9 mouse cellular contexts compared by ENCODE assay signal in the genomic region with DNA sequence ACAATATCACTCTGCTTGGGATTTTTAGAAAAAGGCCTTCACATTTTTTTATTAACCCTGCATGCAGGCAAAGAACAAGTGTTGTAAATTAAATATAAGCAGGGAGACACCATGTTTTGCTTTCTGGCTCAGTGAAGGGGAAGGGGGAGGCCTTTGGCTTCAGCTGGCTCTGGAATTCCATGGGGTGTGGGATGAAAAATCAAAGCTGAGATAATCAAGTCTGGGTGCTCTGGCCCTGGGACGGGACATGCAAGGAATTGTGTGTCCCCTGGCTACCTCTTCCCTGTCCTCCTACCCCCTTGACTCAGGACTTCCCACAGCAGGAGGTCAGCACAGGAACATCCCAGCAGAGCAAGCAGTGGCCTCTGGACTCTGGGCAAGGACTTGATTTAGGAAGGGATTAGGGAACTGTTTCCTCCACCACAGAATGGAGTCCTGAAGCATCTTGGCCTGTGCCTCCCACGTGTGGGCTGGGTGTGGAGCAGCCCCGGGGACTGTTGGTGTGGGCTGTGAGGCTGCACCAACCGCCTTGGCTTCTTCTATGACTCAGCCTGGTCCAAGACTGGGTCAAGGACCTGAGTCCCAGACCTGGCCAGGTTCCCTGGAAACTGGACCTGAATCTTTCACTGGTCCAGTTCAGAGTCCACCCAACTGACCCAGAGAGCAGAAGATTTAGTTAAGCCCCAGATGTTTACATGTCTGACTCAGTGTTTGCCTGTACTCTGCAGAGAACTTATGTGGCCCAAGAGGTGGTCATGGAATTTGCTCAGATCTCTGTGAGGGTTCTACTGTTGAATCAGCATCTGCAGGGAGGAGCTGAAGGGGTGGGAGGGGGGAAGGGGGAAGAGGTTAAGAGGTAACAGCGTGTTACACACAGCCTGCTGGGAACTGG.
DNase-seq lines count a peak whose midpoint lies in the region; ATAC-seq and TF ChIP-seq lines count a peak whose summit lies in the region.
"Had no signal": no experiment of that assay in that cellular context is flagged by ENCODE, and none has a peak within 500 bp of the region (broad histone marks: within the 10 kb centered on the region; RNA-seq: fewer than 3 reads in every experiment).

No protein-coding gene starts in this region.

- intact Hi-C loops in heart, postnatal 36 days (cut with DNase I), result no loop called here

- H3K9me3 ChIP-seq in heart, embryonic 13.5 days, result peaks cover 3% of the 10 kb centered on the region; the same call in 1 of the 2 replicates
- H3K9me3 ChIP-seq in midbrain, postnatal 0 days (ENCODE audit: low read length), result no peaks in the 10 kb centered on the region

- no peak for TF ChIP-seq CTCF in midbrain, postnatal 0 days (IDR thresholded peaks at IDR 0.05)

- H3K4me1 ChIP-seq in heart, embryonic 13.5 days, result peaks cover 16% of the 10 kb centered on the region
- H3K4me1 ChIP-seq in midbrain, postnatal 0 days (ENCODE audit: insufficient read depth, low read length), result 0 out of 2 replicates have a peak, but pooled peaks cover 6% of the 10 kb centered on the region

- H3K36me3 ChIP-seq in heart, embryonic 13.5 days, result no peaks in the 10 kb centered on the region
- no peaks in the 10 kb centered on the region for H3K36me3 ChIP-seq in midbrain, postnatal 0 days (ENCODE audit: insufficient read depth, low read length)

- no peaks in the 10 kb centered on the region for H3K27me3 ChIP-seq in heart, embryonic 13.5 days (replicated peaks)
- H3K27me3 ChIP-seq in midbrain, postnatal 0 days (ENCODE audit: insufficient read depth, low read length), result no peaks in the 10 kb centered on the region
- H3K27me3 ChIP-seq: CH12.LX had no signal

- no peak for ATAC-seq in heart, embryonic 13.5 days (ENCODE audit: extremely low read depth, insufficient number of reproducible peaks, low FRiP score, low TSS enrichment)
- ATAC-seq in midbrain, postnatal 0 days (ENCODE audit: low FRiP score), result no peak

- H3K4me3 ChIP-seq in heart, embryonic 13.5 days, result no peak overlapping the region
- H3K4me3 ChIP-seq in midbrain, postnatal 0 days (ENCODE audit: low read depth, low read length), result no peak overlapping the region

- peak overlapping the region; percentile 39; the same call in 1 of the 2 replicates for H3K27ac ChIP-seq in heart, embryonic 13.5 days (replicated peaks)
- 0 out of 2 replicates have a peak overlapping the region, but pooled peaks have one; percentile 6 for H3K27ac ChIP-seq in midbrain, postnatal 0 days (ENCODE audit: low read depth, low read length)

- peak overlapping the region; percentile 10; the same call in 1 of the 2 replicates for H3K9ac ChIP-seq in heart, embryonic 13.5 days
- H3K9ac ChIP-seq in midbrain, postnatal 0 days (replicated peaks; ENCODE audit: low read length, poor library complexity, severe bottlenecking), result no peak overlapping the region

- WGBS in heart, embryonic 13.5 days, result 28% methylated on average over 5 of the region's 5 CpGs
- WGBS in midbrain, postnatal 0 days, result 42% methylated on average over 5 of the region's 5 CpGs

- DNase-seq in heart, postnatal 36 days, result no peak
- DNase-seq in adrenal gland, postnatal 10 days, result peak; percentile 70
- DNase-seq in kidney, adult 8-10 months, result peak; percentile 88 to 89
- DNase-seq in midbrain, postnatal 0 days (ENCODE audit: low spot score), result peak; percentile 17
- DNase-seq in right cerebral cortex, postnatal 25 days, result no peak
- no peak for DNase-seq in layer of hippocampus, postnatal 36 days
- no peak for DNase-seq in spleen, postnatal 10 days (ENCODE audit: low spot score in 2 of 2)

- H3K4me2 ChIP-seq in heart, embryonic 13.5 days, result no peak overlapping the region
- H3K4me2 ChIP-seq in midbrain, postnatal 0 days (ENCODE audit: low read depth, low read length, poor library complexity, severe bottlenecking), result no peak overlapping the region

Comparison
In these comparisons a context has a peak if more than half of its experiments do, and no peak if none do; other contexts are left out.
1. DNase-seq: peak in adrenal gland, postnatal 10 days (single experiment), kidney, adult 8-10 months (2 of 2) and midbrain, postnatal 0 days (single experiment); none in heart, postnatal 36 days (0 of 2), right cerebral cortex, postnatal 25 days (single experiment), layer of hippocampus, postnatal 36 days (0 of 2) and spleen, postnatal 10 days (0 of 2).